Mouse (Mus musculus): ENCODE data around the gene Slc45a3.

The Slc45a3 gene

GRCm38 (mm10) chr1:131992561-131993001 is 29.8 kb downstream of the Slc45a3 start:
- in situ Hi-C loops (cut with MboI; ENCODE audit: unreplicated experiment in 2 of 2), result no loop called here

- in situ Hi-C loops (cut with MboI; ENCODE audit: unreplicated experiment in 2 of 2), result no loop called here
These were observed 30.6 kb downstream of the Slc45a3 start for GRCm38 (mm10) chr1:131993169-131994040.

DNA sequence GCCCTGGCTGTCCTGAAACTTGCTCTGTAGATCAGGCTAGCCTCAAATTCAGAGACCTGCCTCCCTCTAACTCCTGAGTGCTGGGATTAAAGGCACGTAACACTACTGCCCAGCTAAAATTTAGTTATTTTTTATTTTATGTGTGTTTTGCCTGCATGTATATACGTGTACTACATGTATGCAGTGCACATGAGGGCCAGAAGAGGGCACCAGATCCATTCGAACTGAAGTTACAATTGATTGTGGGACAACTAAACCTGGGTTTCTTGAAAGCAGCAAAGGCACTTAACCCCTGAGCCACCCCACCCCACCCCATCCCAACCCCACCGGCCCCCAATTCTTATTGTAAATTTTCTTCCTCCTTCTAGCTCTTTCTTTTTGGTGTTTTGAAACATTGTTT is 32.3 kb downstream of the Slc45a3 start:
- in situ Hi-C loops (cut with MboI; ENCODE audit: unreplicated experiment in 2 of 2), result loop anchor here (5.0 kb wide), 3 partner anchors 52 to 122 kb away; no protein-coding TSS in a partner anchor

DNA sequence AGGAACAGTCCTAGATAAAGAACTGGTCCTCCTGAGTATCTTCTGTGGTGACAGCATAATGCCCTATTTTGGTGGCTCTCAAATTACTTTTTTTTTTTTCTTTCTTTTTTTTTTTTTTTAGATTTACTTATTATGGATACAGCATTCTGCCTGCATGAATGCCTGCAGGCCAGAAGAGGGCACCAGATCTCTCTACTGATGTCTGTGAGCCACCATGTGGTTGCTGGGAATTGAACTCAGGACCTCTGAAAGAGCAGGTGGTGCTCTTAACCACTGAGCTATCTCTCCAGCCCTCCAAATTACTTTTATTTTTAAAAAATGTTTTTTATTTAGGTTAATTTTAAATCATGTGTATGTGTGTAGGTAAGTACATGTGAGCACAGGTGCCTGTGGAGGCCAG is 37.7 kb downstream of the Slc45a3 start:
- in situ Hi-C loops (cut with MboI; ENCODE audit: unreplicated experiment in 2 of 2), result loop anchor here in 1 of 2 experiments (25.0 kb wide), 1 partner anchor 1662 kb away; the partner anchor contains the start of genes Gm38394 and Zbed6

DNA sequence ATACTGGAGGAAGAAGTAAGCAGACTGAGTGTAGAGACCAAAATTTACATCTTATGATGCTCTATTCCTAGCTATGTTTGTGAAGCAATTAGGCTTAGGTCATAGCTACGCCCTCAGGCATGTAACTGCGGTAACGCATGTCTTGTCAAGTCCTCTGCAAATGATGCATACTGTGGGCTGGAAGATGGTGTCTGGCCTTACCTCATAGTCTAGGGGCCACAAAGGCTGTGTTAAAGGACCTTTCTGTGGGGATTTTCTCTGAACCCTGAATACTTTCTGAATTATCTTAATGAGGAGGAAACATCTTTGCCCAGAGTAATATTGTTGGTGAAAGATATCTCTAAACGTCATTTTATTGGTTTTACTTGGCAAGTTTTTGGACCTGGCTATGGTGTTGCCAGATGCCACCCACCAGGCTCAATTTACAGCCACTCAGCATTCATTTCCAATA is 39.1 kb downstream of the Slc45a3 start:
- in situ Hi-C loops (cut with MboI; ENCODE audit: unreplicated experiment in 2 of 2), result loop anchor here in 1 of 2 experiments (25.0 kb wide), 1 partner anchor 1660 kb away; the partner anchor contains the start of genes Gm38394 and Zbed6

DNA sequence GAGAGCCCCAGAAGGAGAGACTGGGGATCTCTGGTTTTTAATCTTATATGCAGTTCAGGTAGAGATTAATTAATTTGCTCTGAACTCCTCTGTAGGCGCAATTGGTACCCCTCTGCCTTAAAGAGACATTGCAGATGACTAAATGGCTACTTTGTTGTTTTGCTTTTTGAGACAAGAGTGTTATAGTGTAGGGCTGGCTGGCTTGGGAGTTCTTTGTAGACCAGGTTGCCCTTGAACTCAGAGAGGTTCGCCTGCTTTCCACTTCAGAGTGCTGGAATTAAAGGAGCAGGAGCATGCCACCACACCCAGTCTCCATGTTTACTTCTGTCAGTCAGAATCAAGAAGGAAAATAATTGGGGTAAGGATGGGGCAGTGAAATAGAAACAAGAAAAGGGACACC is 40.3 kb downstream of the Slc45a3 start:
- in situ Hi-C loops (cut with MboI; ENCODE audit: unreplicated experiment in 2 of 2), result loop anchor here in 1 of 2 experiments (25.0 kb wide), 1 partner anchor 1659 kb away; the partner anchor contains the start of genes Gm38394 and Zbed6

GRCm38 (mm10) chr1:132003817-132004216 is 41.0 kb downstream of the Slc45a3 start:
- in situ Hi-C loops (cut with MboI; ENCODE audit: unreplicated experiment in 2 of 2), result loop anchor here in 1 of 2 experiments (25.0 kb wide), 1 partner anchor 1658 kb away; the partner anchor contains the start of genes Gm38394 and Zbed6

GRCm38 (mm10) chr1:132004574-132005180 is 41.9 kb downstream of the Slc45a3 start:
- in situ Hi-C loops (cut with MboI; ENCODE audit: unreplicated experiment in 2 of 2), result loop anchor here in 1 of 2 experiments (25.0 kb wide), 1 partner anchor 1658 kb away; the partner anchor contains the start of genes Gm38394 and Zbed6

GRCm38 (mm10) chr1:132005466-132005865 is 42.7 kb downstream of the Slc45a3 start:
- in situ Hi-C loops (cut with MboI; ENCODE audit: unreplicated experiment in 2 of 2), result loop anchor here in 1 of 2 experiments (25.0 kb wide), 1 partner anchor 1657 kb away; the partner anchor contains the start of genes Gm38394 and Zbed6

- in situ Hi-C loops (cut with MboI; ENCODE audit: unreplicated experiment in 2 of 2), result loop anchor here in 1 of 2 experiments (25.0 kb wide), 1 partner anchor 1656 kb away; the partner anchor contains the start of genes Gm38394 and Zbed6
These were observed 43.3 kb downstream of the Slc45a3 start for GRCm38 (mm10) chr1:132006046-132006445.

DNA sequence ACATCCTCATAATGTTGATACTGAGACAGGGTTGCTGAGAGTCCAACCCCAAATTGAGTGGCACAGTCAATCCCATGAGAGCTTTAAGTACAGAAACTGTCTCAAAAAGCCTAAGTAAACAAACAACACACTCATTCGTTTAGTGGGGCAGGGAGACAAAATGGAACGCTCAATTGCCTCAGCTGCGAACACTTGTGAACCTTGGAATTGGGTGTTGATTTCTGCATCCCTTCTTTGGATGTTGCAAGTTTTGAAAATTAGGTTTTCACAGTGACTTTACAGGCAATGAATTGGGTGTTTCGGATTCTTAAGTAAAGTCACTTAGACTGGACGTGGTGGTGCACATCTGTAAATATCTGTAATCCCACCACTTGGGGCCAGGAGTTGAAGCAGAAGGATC is 44.0 kb downstream of the Slc45a3 start:
- in situ Hi-C loops (cut with MboI; ENCODE audit: unreplicated experiment in 2 of 2), result loop anchor here in 1 of 2 experiments (25.0 kb wide), 1 partner anchor 1656 kb away; the partner anchor contains the start of genes Gm38394 and Zbed6

DNA sequence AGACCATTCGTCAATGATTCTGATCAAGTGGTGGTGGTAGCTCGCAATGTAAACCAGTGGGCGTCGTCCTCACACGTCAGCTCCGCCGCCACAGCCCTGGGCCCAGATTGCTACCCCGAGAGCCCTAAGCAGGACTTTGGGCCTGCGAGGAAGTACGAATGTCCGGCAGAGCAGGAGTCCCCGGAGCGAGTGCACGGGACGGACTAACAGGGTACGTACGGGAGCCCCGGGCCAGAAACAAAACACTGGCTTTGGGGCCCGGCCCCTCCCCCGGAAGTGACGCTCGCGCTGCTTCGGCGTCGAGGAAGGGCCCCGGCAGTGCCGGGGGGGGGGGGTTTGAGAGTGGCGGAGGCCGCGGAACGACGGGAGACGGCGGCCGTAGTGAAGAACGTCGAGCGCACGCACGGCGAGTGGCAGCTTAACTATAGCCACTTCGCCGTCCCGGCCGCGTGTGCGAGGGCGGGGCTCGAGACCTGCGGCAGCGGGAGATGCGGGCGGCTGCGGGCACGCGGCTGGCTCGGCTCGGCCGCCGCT is 44.6 kb downstream of the Slc45a3 start, which contains the start of gene Elk4:
Elk4 (plus strand) TSS at position 326 of the 534 bp plus-strand sequence.
- in situ Hi-C loops (cut with MboI; ENCODE audit: unreplicated experiment in 2 of 2), result loop anchor here in 1 of 2 experiments (25.0 kb wide), 1 partner anchor 1655 kb away; the partner anchor contains the start of genes Gm38394 and Zbed6

DNA sequence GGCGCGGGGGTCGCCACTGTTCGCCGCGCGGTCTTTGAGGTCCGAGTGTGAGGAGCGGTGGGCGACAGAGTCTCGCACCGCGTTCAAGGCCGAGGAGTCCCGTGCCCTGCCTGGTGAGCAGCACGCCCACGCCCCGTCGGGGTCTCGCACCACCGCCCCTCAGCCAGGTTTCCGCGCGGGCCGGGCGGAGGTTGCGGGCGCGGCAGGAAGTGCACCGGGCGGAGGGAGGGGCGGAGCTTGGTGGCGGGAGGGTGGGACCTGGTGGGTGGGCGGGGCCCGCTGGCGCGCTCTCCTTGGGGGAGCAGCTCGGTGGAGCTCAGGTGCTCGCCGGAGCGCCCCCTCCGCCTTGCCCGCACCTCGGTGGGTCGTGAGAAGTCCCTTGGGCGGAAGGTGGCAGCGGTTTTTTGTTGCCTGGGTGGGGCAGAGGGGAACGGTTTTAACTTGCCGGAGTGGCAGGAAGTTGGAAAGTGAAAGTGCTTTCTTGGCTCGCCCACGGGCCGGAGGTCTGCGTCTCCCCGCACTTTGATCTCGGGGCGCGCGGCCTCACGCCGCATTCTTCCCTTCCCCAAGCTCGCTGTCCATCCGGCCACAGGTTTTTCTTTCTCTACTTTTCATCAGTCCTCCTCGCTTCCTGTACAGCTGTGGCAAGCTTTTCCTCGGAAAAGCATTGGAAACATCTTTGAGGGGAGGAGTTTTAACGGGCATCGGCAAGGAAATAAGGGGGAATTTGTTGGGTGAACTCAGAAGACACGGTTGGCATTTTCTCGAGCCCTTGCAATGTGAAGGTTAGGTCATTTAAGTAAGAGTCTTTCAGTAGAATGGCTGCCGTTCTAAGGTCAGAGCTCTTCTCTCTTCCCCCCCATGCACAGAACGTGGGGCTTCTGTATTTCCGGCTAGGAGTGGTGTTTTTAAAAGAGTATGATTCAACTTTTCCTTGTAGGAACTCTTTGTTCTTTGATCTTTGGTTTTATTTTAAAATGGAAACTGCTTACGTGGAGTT is 45.4 kb downstream of the Slc45a3 start:
- in situ Hi-C loops (cut with MboI; ENCODE audit: unreplicated experiment in 2 of 2), result loop anchor here in 1 of 2 experiments (25.0 kb wide), 1 partner anchor 1654 kb away; the partner anchor contains the start of genes Gm38394 and Zbed6

- in situ Hi-C loops (cut with MboI; ENCODE audit: unreplicated experiment in 2 of 2), result loop anchor here in 1 of 2 experiments (25.0 kb wide), 1 partner anchor 1653 kb away; the partner anchor contains the start of genes Gm38394 and Zbed6
These were observed 46.3 kb downstream of the Slc45a3 start for GRCm38 (mm10) chr1:132008881-132009644.

GRCm38 (mm10) chr1:132010632-132011501 is 48.1 kb downstream of the Slc45a3 start:
- in situ Hi-C loops (cut with MboI; ENCODE audit: unreplicated experiment in 2 of 2), result loop anchor here in 1 of 2 experiments (25.0 kb wide), 1 partner anchor 1651 kb away; the partner anchor contains the start of genes Gm38394 and Zbed6

DNA sequence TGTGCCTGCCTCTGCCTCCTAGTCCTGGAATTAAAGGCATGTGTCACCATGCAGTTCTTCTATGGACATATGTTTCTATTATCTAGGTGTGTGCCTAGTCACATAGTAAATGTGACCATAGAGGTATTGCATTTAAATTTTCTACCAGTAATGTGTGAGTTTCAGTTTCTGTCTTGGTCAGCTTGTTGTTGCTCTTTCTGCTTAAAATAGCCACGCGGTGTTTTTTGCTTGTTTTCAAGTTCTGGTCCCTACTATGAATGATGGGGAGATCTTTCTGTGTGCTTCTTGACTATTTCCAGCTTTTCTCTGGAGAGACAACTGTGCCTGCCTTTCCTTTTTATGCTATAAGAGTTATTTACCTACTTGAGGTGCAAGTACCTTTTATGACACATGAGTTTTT is 49.0 kb downstream of the Slc45a3 start:
- in situ Hi-C loops (cut with MboI; ENCODE audit: unreplicated experiment in 2 of 2), result loop anchor here in 1 of 2 experiments (25.0 kb wide), 1 partner anchor 1651 kb away; the partner anchor contains the start of genes Gm38394 and Zbed6

DNA sequence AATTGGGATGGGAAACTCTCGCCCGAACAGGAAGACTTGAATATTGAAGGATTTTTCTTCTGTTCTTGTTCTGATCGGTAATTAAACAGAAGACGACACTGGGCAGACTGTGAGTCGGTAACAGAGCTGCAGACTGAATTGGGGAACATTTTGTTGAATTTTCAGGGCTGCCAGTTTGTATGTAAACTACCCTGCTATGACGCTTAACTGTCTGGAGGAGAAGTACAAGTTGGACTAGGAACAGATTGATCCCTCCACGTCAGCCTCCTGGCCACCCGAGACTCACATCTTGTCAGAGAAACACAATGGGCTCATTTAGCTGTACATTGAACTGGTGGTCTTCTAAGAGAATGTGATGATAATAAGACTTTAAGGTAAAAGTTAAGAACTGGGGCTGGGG is 50.1 kb downstream of the Slc45a3 start:
- in situ Hi-C loops (cut with MboI; ENCODE audit: unreplicated experiment in 2 of 2), result loop anchor here in 1 of 2 experiments (25.0 kb wide), 1 partner anchor 1649 kb away; the partner anchor contains the start of genes Gm38394 and Zbed6
